9 mouse cellular contexts compared by ENCODE assay signal in genomic region chr12:56541068-56541467, GRCm38 (mm10). TPM values are rescaled to one million over a fixed set of nuclear protein-coding genes. Genes with fewer than 3 reads are reported as not detected.
DNase-seq lines count a peak whose midpoint lies in the region; ATAC-seq and TF ChIP-seq lines count a peak whose summit lies in the region.
"Had no signal": no experiment of that assay in that cellular context is flagged by ENCODE, and none has a peak within 500 bp of the region (broad histone marks: within the 10 kb centered on the region; RNA-seq: fewer than 3 reads in every experiment).

No protein-coding gene starts in this region.

- under 1% methylated on average over 14 of the region's 14 CpGs for WGBS in embryonic facial prominence, embryonic 15.5 days
- WGBS in heart, postnatal 0 days, result 2% methylated on average over 14 of the region's 14 CpGs

- 0 out of 2 replicates have a peak overlapping the region, but pooled peaks have one; percentile 36 for H3K4me2 ChIP-seq in embryonic facial prominence, embryonic 15.5 days (replicated peaks)
- 0 out of 2 replicates have a peak overlapping the region, but pooled peaks have one; percentile 34 for H3K4me2 ChIP-seq in heart, postnatal 0 days (ENCODE audit: low read depth, low read length)
- H3K4me2 ChIP-seq: liver, embryonic 13.5 days had no signal

- H3K9ac ChIP-seq in embryonic facial prominence, embryonic 15.5 days, result no peak overlapping the region
- H3K9ac ChIP-seq in heart, postnatal 0 days (replicated peaks; ENCODE audit: low read depth, low read length), result no peak overlapping the region
- H3K9ac ChIP-seq: liver, embryonic 13.5 days had no signal

- no peak for ATAC-seq in embryonic facial prominence, embryonic 15.5 days (ENCODE audit: insufficient number of reproducible peaks, low FRiP score, low TSS enrichment, low read depth)
- ATAC-seq in heart, postnatal 0 days (ENCODE audit: insufficient read depth, low read depth), result peak; percentile 49; the same call in 1 of the 2 replicates
- no peak for ATAC-seq in erythroblast, adult 5-6 weeks (replicated peaks; ENCODE audit: low FRiP score, poor library complexity, severe bottlenecking)

- peak; percentile 83 for DNase-seq in ES-CJ7 (ENCODE audit: low read depth, low spot score)
- DNase-seq in heart, postnatal 0 days (ENCODE audit: low spot score), result peak; percentile 56
- peak; percentile 69 to 77 for DNase-seq in layer of hippocampus, adult 18-20 months (ENCODE audit: low spot score in 2 of 2)
- DNase-seq in lung, postnatal 10 days, result peak; percentile 78
- DNase-seq in right cerebral cortex, postnatal 10 days (ENCODE audit: low spot score in 2 of 2), result peak; percentile 72 to 83
- DNase-seq: liver, embryonic 13.5 days had no signal

- no peaks in the 10 kb centered on the region for H3K9me3 ChIP-seq in embryonic facial prominence, embryonic 15.5 days (replicated peaks)
- no peaks in the 10 kb centered on the region for H3K9me3 ChIP-seq in heart, postnatal 0 days (replicated peaks; ENCODE audit: control insufficient read depth, low read length)
- H3K9me3 ChIP-seq: liver, embryonic 13.5 days had no signal

- H3K4me3 ChIP-seq in bone marrow macrophage, adult 2 months (ENCODE audit: insufficient read depth, low read length), result no peak overlapping the region
- peak overlapping the region; percentile 18; the same call in 1 of the 2 replicates for H3K4me3 ChIP-seq in embryonic facial prominence, embryonic 15.5 days (replicated peaks)
- H3K4me3 ChIP-seq in heart, postnatal 0 days (ENCODE audit: low read depth, low read length), result no peak overlapping the region
- H3K4me3 ChIP-seq: liver, embryonic 13.5 days had no signal

- TF ChIP-seq POLR2A in bone marrow macrophage, adult 2 months (IDR thresholded peaks at IDR 0.05; ENCODE audit: borderline replicate concordance, low read depth, low read length), result no peak

- H3K4me1 ChIP-seq in bone marrow macrophage, adult 2 months (ENCODE audit: control insufficient read depth, insufficient read depth, low read length), result no peaks in the 10 kb centered on the region
- peaks cover 4% of the 10 kb centered on the region; the same call in 1 of the 2 replicates for H3K4me1 ChIP-seq in embryonic facial prominence, embryonic 15.5 days
- no peaks in the 10 kb centered on the region for H3K4me1 ChIP-seq in heart, postnatal 0 days (ENCODE audit: control insufficient read depth, insufficient read depth)
- H3K4me1 ChIP-seq: liver, embryonic 13.5 days had no signal

- TF ChIP-seq EP300 in heart, postnatal 0 days (IDR thresholded peaks at IDR 0.05; ENCODE audit: low read depth), result no peak

- TF ChIP-seq CTCF in bone marrow macrophage, adult 2 months (IDR thresholded peaks at IDR 0.05; ENCODE audit: low read depth, low read length), result peak; percentile 74
- peak; percentile 75 for TF ChIP-seq CTCF in heart, postnatal 0 days (IDR thresholded peaks at IDR 0.05; ENCODE audit: low read depth)

- no peaks in the 10 kb centered on the region for H3K36me3 ChIP-seq in embryonic facial prominence, embryonic 15.5 days
- no peaks in the 10 kb centered on the region for H3K36me3 ChIP-seq in heart, postnatal 0 days (replicated peaks; ENCODE audit: control insufficient read depth, insufficient read depth, low read length)
- H3K36me3 ChIP-seq: liver, embryonic 13.5 days had no signal

- H3K27ac ChIP-seq in bone marrow macrophage, adult 2 months (ENCODE audit: insufficient read depth, low read depth, low read length), result no peak overlapping the region
- no peak overlapping the region for H3K27ac ChIP-seq in embryonic facial prominence, embryonic 15.5 days (replicated peaks)
- H3K27ac ChIP-seq in heart, postnatal 0 days (ENCODE audit: low read depth), result no peak overlapping the region
- H3K27ac ChIP-seq: liver, embryonic 13.5 days had no signal

- peaks cover 75% of the 10 kb centered on the region for H3K27me3 ChIP-seq in embryonic facial prominence, embryonic 15.5 days
- peaks cover 73% of the 10 kb centered on the region for H3K27me3 ChIP-seq in heart, postnatal 0 days (ENCODE audit: control insufficient read depth, insufficient read depth, low read length)

RNA-seq across cellular contexts. Expression of gene Nkx2-1, which starts 4.4 kb away (rescaled TPM):
- polyA plus RNA-seq in bone marrow macrophage, adult 2 months (2012; ENCODE audit: insufficient read depth, insufficient read length, missing spikeins), result not detected in 2 replicates
- not detected in 2 replicates for polyA plus RNA-seq in embryonic facial prominence, embryonic 15.5 days (2015; fragmentation: Nextera tagmentation; extraction: Ambion mirVana)
- not detected in 2 replicates for total RNA-seq in heart, postnatal 0 days (2014; rRNA removed; ENCODE audit: low replicate concordance)
- polyA plus RNA-seq in heart, postnatal 0 days (2015; fragmentation: Nextera tagmentation; extraction: Ambion mirVana), result 0.05 TPM in 2 replicates
- under 1 TPM; 0.45 to 0.71 TPM for total RNA-seq in layer of hippocampus, adult 18-20 months (2021)
- total RNA-seq in erythroblast, adult 5-6 weeks (2015; ENCODE audit: low replicate concordance), result not detected in 2 replicates
- not detected in 2 replicates for total RNA-seq in erythroblast, adult 5-6 weeks (2017; ENCODE audit: low replicate concordance)
- polyA plus RNA-seq: liver, embryonic 13.5 days had no signal
